Mouse (Mus musculus) heart, embryonic 13.5 days (tissue): ENCODE measurements around the gene Majin. TPM values are rescaled to one million over a fixed set of nuclear protein-coding genes. Genes with fewer than 3 reads are reported as not detected.

Experiments used
- ATAC-seq: fragments of 200-750 bp; cut with Nextera tagmentation; 2 replicates; pipeline ENCODE4 v1.8.0; 2017; ENCODE audit warnings: moderate TSS enrichment; ENCODE audit not compliant: insufficient number of reproducible peaks, low FRiP score, low TSS enrichment; ENCODE audit errors: extremely low read depth
- H3K27ac ChIP-seq: fragments of 300-500 bp; sonication (generic); replicated peaks from 2 replicates; pipeline ENCODE4 v1.5.1; 2015; ENCODE audit warnings: moderate library complexity, mild to moderate bottlenecking, inconsistent platforms
- H3K27me3 ChIP-seq: fragments of 300-500 bp; sonication (generic); replicated peaks from 2 replicates; pipeline ENCODE4 v1.6.1; 2015; ENCODE audit warnings: mild to moderate bottlenecking, inconsistent platforms
- H3K36me3 ChIP-seq: fragments of 300-500 bp; sonication (generic); 2 replicates; pipeline ENCODE4 v1.6.1; 2015; ENCODE audit warnings: mild to moderate bottlenecking, inconsistent platforms
- H3K4me1 ChIP-seq: fragments of 300-500 bp; sonication (generic); 2 replicates; pipeline ENCODE4 v1.6.1; 2015; ENCODE audit warnings: inconsistent platforms
- H3K4me2 ChIP-seq: fragments of 300-500 bp; sonication (generic); 2 replicates; pipeline ENCODE4 v1.6.1; 2015; ENCODE audit warnings: inconsistent platforms, mild to moderate bottlenecking, moderate library complexity
- H3K4me3 ChIP-seq: fragments of 300-500 bp; sonication (generic); 2 replicates; pipeline ENCODE4 v1.5.1; 2015; ENCODE audit warnings: moderate library complexity, mild to moderate bottlenecking, inconsistent platforms
- H3K9ac ChIP-seq: fragments of 300-500 bp; sonication (generic); 2 replicates; pipeline ENCODE4 v1.6.1; 2015; ENCODE audit warnings: inconsistent platforms, mild to moderate bottlenecking, moderate library complexity
- H3K9me3 ChIP-seq: fragments of 300-500 bp; sonication (generic); 2 replicates; pipeline ENCODE4 v1.6.1; 2016; ENCODE audit warnings: inconsistent platforms
- WGBS: fragments of 180-500 bp; shearing (Covaris S2); methylation state at CpG from one replicate; pipeline ENCODE4 v1.1.7; 2015; ENCODE audit warnings: mixed read lengths; 5-methylcytosine and 5-hydroxymethylcytosine counted together
- polyA plus RNA-seq: library from polyadenylated mRNA; unstranded; fragments of >200 nt; fragmentation: Nextera tagmentation; extraction: Ambion mirVana; gene quantifications from 2 replicates; pipeline ENCODE4 v1.2.1, GENCODE M21; 2015

The Majin gene
- polyA plus RNA-seq, 1 experiment from 2014 or later = not detected

DNA sequence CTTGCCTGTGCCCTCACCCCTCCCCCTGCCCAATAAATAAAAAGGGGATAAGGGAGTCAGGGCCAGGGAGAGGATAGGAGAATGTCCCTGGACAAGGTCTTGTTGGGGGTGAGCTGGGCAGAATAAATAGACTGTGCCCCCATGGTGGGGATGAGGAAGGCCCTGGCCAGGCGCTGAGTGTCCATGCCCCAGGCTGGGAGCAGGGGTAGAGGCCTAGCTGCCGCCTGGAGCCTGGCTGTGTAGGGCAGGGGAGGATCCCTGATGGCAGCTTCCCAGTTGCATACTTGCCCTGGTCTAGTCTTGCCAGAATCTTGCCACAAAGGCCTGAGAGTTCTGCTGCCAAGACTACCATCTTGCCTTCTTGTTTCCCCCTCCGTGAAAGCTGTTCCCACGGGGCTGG is 43.7 kb downstream of the Majin start:
- 79% methylated on average over 4 of the region's 4 CpGs for WGBS
- no peaks in the 10 kb centered on the region for H3K27me3 ChIP-seq

DNA sequence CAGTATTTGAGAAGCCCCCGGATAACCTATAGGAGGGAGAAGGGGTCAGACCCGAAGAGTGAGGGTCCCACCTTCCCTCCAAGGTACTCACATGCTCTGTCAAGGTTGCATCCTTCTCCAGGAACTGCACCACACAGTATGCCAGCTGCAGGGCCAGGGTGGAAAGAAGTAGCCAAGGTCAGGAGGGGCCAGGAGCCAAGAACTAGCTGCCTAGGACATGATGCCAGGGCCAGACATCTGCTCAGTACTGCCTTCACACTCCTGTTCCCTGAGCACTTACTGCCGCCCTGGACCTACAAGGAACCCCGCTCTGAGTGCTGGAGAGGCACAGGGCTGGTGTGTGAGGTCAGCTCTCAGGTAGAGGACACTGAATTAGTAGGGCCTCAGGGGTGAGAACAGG is 46.2 kb downstream of the Majin start:
- Histone ChIP-seq H3K27me3 (no peaks in the 10 kb centered on the region), H3K4me1 (peaks cover 19% of the 10 kb centered on the region), H3K9ac (no peak overlapping the region), H3K36me3 (peaks cover 71% of the 10 kb centered on the region), H3K4me3 (no peak overlapping the region), H3K9me3 (no peaks in the 10 kb centered on the region), H3K27ac (no peak overlapping the region), H3K4me2 (no peak overlapping the region)
- WGBS = 85% methylated on average over 4 of the region's 4 CpGs
- ATAC-seq = no peak

More for the DNA sequence above, 43.7 kb downstream of the Majin start:
- Histone ChIP-seq H3K9me3 (no peaks in the 10 kb centered on the region), H3K9ac (no peak overlapping the region), H3K27ac (no peak overlapping the region), H3K4me1 (no peaks in the 10 kb centered on the region), H3K36me3 (peaks cover 62% of the 10 kb centered on the region), H3K4me2 (no peak overlapping the region), H3K4me3 (no peak overlapping the region)
- no peak for ATAC-seq

DNA sequence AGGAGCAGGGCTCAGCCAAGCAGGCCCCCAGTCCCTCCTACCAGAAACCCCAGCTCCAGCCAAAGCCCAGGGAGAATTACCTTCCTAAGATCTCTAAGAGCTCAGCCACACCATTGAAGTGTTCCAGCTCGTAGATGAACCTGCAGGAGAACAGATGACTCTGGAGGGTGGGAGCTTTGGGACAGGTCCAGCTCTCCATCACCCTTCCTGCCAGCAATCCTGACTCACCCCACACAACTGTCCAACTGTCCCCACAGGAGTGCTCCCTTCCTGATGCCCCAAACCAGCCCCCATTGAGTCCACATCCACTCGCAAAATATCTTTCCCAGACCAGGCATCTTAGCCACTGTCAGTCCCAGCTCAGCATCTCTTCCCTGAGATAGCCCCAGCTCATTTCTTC is 46.8 kb downstream of the Majin start:
- Histone ChIP-seq H3K4me1 (peaks cover 19% of the 10 kb centered on the region), H3K9ac (no peak overlapping the region), H3K27me3 (no peaks in the 10 kb centered on the region), H3K36me3 (peaks cover 71% of the 10 kb centered on the region), H3K4me2 (no peak overlapping the region), H3K4me3 (no peak overlapping the region), H3K9me3 (no peaks in the 10 kb centered on the region), H3K27ac (no peak overlapping the region)
- ATAC-seq = no peak
- WGBS = 80% methylated on average over 2 of the region's 2 CpGs

DNA sequence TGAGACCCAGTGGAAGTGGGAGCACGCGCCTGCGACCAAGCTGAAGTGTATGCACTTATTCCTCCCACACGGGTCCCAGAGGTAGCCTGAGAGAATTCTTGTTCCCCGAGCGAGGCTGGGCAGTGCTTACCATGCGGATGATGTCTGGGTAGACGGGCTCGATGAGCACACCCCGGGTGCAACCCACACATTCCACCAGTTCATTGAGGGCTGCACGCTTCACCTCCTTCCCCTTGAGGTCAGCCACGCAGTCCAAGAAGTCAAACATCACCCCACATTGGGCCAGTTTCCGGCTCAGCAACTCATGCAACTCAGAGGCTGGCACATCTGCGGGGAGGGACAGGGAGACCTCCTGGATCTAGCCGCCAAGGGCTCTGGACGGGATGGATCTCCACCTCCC is 49.5 kb downstream of the Majin start:
- WGBS = 86% methylated on average over 16 of the region's 16 CpGs
- H3K36me3 ChIP-seq = peaks cover 50% of the 10 kb centered on the region
- H3K9me3 ChIP-seq = no peaks in the 10 kb centered on the region
- no peak overlapping the region for H3K27ac ChIP-seq
- no peak for ATAC-seq
- H3K4me3 ChIP-seq = no peak overlapping the region; the same call in 1 of the 2 replicates
- H3K4me1 ChIP-seq = peaks cover 25% of the 10 kb centered on the region
- peak overlapping the region; percentile 88; the same call in 1 of the 2 replicates for H3K4me2 ChIP-seq
- H3K9ac ChIP-seq = peak overlapping the region; percentile 94
- H3K27me3 ChIP-seq = no peaks in the 10 kb centered on the region

DNA sequence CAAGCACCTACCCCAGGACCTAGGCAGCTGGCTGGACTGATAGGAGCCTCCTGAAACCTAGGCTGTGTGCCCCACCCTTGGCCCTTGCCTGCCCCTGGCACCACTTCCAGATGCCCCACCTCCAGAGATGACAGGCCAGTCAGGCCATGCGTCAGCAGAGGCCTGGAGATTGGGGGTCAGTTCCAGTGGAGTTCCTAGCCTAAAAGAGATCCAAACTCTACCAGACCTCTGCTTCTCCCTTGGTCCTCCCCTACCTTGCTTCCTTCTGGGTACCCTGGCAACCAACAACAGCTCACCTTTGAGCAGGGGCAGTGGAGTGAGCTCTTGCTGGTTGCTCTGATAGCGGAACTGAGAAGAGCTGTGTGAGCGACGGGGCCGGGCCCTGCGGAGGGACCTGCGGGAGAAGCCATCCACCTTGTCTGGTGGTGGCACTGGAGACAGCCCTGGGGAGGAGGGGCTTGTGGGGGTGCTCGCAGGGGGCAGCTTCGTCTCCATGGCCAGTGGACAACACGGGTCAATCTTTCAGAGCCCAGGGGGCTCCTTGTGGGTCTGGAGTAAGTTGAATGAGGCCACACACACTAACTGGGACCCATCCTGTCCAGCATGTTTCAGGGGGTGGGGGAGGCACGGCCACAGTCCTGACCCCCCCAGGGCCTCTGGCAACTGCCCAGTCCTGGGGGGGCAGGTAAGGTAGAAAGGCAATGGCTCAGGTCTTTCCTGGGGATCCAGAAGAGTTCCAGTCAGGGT is 50.3 kb downstream of the Majin start:
- ATAC-seq = no peak
- peak overlapping the region; percentile 88 for H3K4me2 ChIP-seq
- H3K4me3 ChIP-seq = peak overlapping the region; percentile 88
- peak overlapping the region; percentile 94 for H3K9ac ChIP-seq
- H3K9me3 ChIP-seq = no peaks in the 10 kb centered on the region
- no peaks in the 10 kb centered on the region for H3K27me3 ChIP-seq
- peaks cover 25% of the 10 kb centered on the region for H3K4me1 ChIP-seq
- WGBS = 62% methylated on average over 11 of the region's 11 CpGs
- H3K36me3 ChIP-seq = peaks cover 42% of the 10 kb centered on the region
- no peak overlapping the region for H3K27ac ChIP-seq

DNA sequence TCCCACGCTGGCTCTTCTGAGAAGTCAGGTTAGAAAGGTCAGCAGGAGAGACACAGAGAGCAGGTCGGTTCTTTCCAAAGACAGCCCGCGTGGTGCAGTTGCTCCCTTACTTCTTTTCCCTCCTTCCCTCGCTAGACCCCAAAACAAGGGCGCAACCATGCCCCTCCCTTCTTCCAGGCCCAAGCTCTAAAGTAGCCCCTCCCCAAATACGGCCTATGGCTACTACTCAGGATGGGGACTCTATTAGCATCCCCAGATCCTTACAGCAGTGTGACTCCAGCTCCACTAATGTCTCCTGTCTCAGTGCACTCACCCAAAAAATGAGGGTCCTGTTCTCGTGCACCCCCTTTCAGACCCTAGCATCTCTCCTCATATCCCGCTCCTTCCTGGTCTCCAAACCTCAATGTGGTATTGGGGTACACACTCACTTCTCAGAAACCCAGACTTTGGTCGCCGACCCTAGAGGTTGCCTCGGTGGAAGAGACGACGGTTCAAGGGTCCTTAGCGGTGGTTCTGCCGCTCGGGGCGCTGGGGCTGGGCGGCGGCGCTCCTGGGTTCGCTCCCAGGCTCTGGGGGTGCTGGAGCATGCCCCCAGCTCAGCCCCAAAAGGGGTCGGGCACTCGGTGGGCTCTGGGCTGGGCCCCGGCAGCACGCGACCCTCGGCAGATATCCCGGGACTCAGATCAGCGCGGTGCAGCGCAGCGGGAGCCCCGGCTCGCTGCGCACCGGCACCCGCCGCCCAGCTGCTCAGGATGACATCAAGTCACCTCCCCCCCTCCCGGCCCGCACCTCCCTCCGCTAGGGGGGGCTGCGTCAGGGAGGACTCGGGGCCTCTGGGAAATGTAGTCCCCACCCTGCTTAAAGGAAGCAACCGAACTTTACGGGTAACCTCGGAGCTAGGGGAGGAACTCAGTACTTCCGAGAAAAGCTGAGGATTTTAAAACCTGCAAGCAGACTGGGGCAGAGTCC is 51.2 kb downstream of the Majin start, which contains the start of gene Ppp2r5b:
Gene Ppp2r5b, minus strand, starts transcription at position 789 of the 969 bp plus-strand sequence.
- H3K9me3 ChIP-seq = no peaks in the 10 kb centered on the region
- WGBS = 3% methylated on average over 48 of the region's 48 CpGs
- H3K27me3 ChIP-seq = no peaks in the 10 kb centered on the region
- H3K4me3 ChIP-seq = peak within 1 kb of the TSS; percentile 88
- peak; percentile 84 for ATAC-seq
- peaks cover 33% of the 10 kb centered on the region for H3K36me3 ChIP-seq
- H3K4me1 ChIP-seq = peaks cover 30% of the 10 kb centered on the region
- peak within 1 kb of the TSS; percentile 94 for H3K9ac ChIP-seq
- peak within 1 kb of the TSS; percentile 98 for H3K27ac ChIP-seq
- peak within 1 kb of the TSS; percentile 88 for H3K4me2 ChIP-seq

DNA sequence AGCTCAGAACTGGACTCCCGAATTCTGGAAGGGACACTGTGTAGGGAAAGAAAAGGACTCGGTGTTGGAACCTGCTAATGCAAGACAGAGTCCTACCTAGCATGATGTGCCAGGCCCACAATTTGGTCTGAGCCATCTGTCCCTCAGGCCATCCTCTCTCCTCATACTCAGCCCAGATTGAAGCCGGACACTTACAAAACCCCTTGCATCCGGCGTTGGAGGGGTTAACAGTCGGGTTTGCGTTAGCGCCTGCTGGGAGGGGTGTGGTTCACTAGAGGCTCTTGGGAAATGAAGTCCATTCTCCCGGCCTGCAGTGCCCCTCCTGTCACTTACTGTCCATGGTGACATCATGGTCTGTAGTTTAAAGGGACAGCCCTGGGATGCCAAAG is 51.9 kb downstream of the Majin start:
- ATAC-seq = peak; percentile 87
- WGBS = 0% methylated on average over 9 of the region's 9 CpGs
- peak overlapping the region; percentile 88 for H3K4me2 ChIP-seq
- H3K9me3 ChIP-seq = no peaks in the 10 kb centered on the region
- peaks cover 26% of the 10 kb centered on the region for H3K36me3 ChIP-seq
- H3K4me1 ChIP-seq = peaks cover 34% of the 10 kb centered on the region
- H3K9ac ChIP-seq = peak overlapping the region; percentile 94
- peak overlapping the region; percentile 88 for H3K4me3 ChIP-seq
- H3K27ac ChIP-seq = peak overlapping the region; percentile 98
- H3K27me3 ChIP-seq = no peaks in the 10 kb centered on the region

DNA sequence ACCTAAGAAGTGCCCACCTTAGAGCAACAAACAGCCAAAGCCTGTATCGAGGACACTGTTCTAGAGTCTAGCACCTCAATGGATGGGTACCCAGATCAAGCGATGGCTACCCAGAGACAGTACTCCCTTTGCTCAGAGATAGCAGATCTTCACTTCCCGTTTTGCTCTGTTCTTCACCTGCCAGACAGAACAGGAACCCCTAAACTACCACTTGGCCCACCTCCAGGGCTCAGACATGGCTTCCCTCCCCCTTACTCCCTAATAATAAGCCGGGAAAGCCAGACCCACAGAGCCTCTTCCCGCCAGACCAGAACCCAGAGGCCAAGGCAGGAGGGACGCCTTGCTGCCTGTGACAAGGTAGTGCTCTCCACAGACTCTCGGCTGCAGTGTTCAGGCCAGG is 52.7 kb downstream of the Majin start:
- Histone ChIP-seq H3K4me3 (no peak overlapping the region), H3K9me3 (no peaks in the 10 kb centered on the region), H3K27ac (no peak overlapping the region), H3K4me2 (peak overlapping the region; percentile 88; the same call in 1 of the 2 replicates), H3K36me3 (peaks cover 18% of the 10 kb centered on the region), H3K9ac (no peak overlapping the region), H3K27me3 (no peaks in the 10 kb centered on the region), H3K4me1 (peaks cover 34% of the 10 kb centered on the region)
- 63% methylated on average over 7 of the region's 7 CpGs for WGBS
- ATAC-seq = no peak

DNA sequence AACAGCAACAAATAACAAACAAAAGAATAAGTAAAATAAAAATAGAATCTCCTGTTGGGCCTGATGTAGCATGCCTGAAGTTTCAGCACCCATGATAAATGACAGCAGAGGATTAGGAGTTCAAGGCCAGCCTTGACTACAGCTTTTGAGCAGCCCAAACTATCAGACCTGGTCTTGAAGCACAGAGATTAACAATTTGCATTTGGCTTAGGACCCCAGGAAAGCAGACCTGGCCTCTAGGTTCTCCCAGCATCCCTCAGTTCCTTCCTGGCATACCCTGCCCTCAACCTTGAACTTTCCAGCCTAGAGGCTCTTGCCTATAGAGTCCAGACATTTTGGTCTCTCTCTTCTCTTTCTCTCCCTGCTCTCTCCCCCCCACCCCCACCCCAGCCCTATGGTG is 54.6 kb downstream of the Majin start:
- Histone ChIP-seq H3K4me3 (no peak overlapping the region), H3K9me3 (no peaks in the 10 kb centered on the region), H3K27ac (no peak overlapping the region), H3K4me1 (peaks cover 43% of the 10 kb centered on the region), H3K4me2 (no peak overlapping the region), H3K36me3 (peaks cover 4% of the 10 kb centered on the region; the same call in 1 of the 2 replicates), H3K9ac (no peak overlapping the region), H3K27me3 (no peaks in the 10 kb centered on the region)
- no peak for ATAC-seq

DNA sequence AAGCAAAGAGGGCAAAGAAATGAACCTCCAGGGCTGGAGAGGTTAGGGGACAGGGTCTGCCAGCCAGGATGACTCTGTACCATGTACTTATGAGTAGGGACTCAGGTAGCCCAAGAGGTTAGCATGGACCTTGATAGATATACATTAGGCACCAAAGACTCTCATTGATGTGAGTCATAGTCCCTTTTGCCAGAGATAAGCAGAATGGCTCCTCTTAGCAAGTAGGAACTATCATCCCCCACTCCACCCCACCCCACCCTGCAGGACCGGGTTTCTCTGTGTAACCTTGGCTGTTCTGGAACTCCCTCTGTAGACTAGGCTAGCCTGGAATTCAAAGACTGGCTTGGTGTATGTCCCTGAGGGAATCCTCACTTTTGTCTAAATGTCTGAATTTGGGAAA is 55.9 kb downstream of the Majin start:
- peaks cover 16% of the 10 kb centered on the region for H3K36me3 ChIP-seq
- 0 out of 2 replicates have a peak overlapping the region, but pooled peaks have one; percentile 96 for H3K4me2 ChIP-seq
- peak overlapping the region; percentile 13; the same call in 1 of the 2 replicates for H3K27ac ChIP-seq
- H3K27me3 ChIP-seq = no peaks in the 10 kb centered on the region
- no peak for ATAC-seq
- no peak overlapping the region for H3K9ac ChIP-seq
- H3K4me3 ChIP-seq = no peak overlapping the region
- 41% methylated on average over 1 of the region's 1 CpGs for WGBS
- no peaks in the 10 kb centered on the region for H3K9me3 ChIP-seq
- H3K4me1 ChIP-seq = peaks cover 30% of the 10 kb centered on the region

DNA sequence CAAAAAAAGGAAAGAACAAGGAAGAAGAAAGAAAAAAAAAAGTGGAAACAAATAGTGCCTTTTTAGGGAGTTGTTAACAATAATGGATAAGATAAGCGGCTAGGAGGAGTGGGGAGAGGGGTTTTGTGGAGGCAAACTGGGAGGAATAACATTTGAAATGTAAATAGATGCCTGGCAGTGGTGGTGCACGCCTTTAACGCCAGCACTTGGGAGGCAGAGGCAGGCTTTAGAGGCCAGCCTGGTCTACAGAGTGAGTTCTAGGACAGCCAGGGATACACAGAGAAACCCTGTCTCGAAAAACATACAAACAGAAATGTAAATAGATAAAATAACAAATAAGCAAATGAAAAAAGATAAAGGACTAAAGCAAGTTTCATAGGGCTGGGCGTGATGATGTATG is 56.5 kb downstream of the Majin start:
- Histone ChIP-seq H3K4me3 (peak overlapping the region; percentile 81), H3K27ac (peak overlapping the region; percentile 60), H3K9ac (peak overlapping the region; percentile 48)

More for the DNA sequence above, 56.5 kb downstream of the Majin start:
- Histone ChIP-seq H3K27me3 (no peaks in the 10 kb centered on the region), H3K4me2 (peak overlapping the region; percentile 96), H3K9me3 (no peaks in the 10 kb centered on the region), H3K36me3 (peaks cover 21% of the 10 kb centered on the region), H3K4me1 (peaks cover 28% of the 10 kb centered on the region)
- no peak for ATAC-seq
- 30% methylated on average over 5 of the region's 5 CpGs for WGBS
